Mouse (Mus musculus): ENCODE data around the gene Krt32. TPM values are rescaled to one million over a fixed set of nuclear protein-coding genes. Genes with fewer than 3 reads are reported as not detected.

Gene Krt32
- not detected in 2 replicates for polyA plus RNA-seq (2012; rRNA removed)
- polyA plus RNA-seq (2014; fragmentation: Nextera tagmentation; extraction: Ambion mirVana) = not detected in 2 replicates

DNA sequence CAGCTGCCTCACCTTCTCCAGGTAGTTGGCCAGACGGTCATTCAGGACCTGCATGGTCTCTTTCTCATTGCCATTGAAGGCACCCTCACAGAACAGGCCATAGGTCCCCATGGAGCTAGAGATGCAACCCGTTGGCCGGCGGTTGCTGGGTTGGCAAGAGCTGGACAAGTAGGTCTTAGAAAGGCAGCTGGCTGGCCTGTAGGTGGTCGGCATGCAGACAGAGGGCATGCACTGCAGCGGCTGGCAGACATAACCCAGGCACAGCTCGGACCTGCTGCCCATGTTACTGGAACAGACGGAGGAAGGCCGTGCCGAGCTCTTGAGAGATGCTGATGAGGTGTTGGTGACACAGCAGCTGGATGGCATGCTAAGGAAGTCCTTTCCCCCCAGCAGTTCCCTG lies at the start of gene Krt32:
Gene Krt32, minus strand, starts transcription at position 366 of the 400 bp plus-strand sequence.
- TF ChIP-seq EP300 (IDR thresholded peaks at IDR 0.05; ENCODE audit: low read depth) (no peak), CTCF (IDR thresholded peaks at IDR 0.05; ENCODE audit: low read depth) (no peak)
- H3K4me2 ChIP-seq (ENCODE audit: low read depth) = no peak within 1 kb of the TSS
- H3K9ac ChIP-seq (replicated peaks) = no peak within 1 kb of the TSS
- H3K4me3 ChIP-seq (ENCODE audit: insufficient read depth in 1 of 2, low read depth in 2 of 2, low read length in 2 of 2) = no peak within 1 kb of the TSS
- DNase-seq (ENCODE audit: low read depth in 3 of 3, low spot score in 3 of 3) = no peak
- H3K27me3 ChIP-seq (ENCODE audit: control insufficient read depth, insufficient read depth, low read length) = no peaks in the 10 kb centered on the region
- no peaks in the 10 kb centered on the region for H3K36me3 ChIP-seq (replicated peaks; ENCODE audit: control insufficient read depth, insufficient read depth, low read depth)
- WGBS (ENCODE audit: insufficient replicate concordance) = 73% methylated on average over 10 of the region's 10 CpGs
- ATAC-seq (ENCODE audit: insufficient read depth) = no peak
- no peaks in the 10 kb centered on the region for H3K9me3 ChIP-seq (ENCODE audit: control insufficient read depth, low read length)
- H3K27ac ChIP-seq = no peak within 1 kb of the TSS
- H3K4me1 ChIP-seq (replicated peaks; ENCODE audit: control insufficient read depth in 2 of 2, insufficient read depth in 2 of 2, low read length in 1 of 2) = no peaks in the 10 kb centered on the region

DNA sequence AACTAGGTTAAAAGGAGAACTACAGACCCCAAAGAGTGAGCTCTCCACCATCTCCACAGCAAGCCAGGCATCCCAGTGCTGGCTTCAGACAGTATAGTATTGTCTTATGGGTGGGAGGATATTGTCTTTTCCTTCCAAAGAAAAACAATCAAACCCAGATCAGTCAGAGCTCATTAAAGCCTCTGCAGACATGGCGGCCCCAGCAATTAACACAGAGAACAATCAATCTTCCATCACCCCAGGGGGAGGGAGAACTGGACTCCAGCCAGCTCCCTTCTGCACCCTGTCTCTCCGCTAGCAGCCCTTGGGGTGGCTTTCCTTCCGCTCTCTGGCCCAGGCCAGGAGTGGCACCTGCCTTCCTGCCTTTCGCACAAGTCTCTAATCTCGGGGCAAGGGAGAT lies 49.7 kb upstream of the Krt32 start:
- ATAC-seq (ENCODE audit: insufficient read depth) = no peak
- Histone ChIP-seq H3K4me1 (replicated peaks; ENCODE audit: control insufficient read depth in 2 of 2, insufficient read depth in 2 of 2, low read length in 1 of 2) (no peaks in the 10 kb centered on the region), H3K9me3 (ENCODE audit: control insufficient read depth, low read length) (no peaks in the 10 kb centered on the region), H3K9ac (replicated peaks) (no peak overlapping the region), H3K4me3 (ENCODE audit: insufficient read depth in 1 of 2, low read depth in 2 of 2, low read length in 2 of 2) (no peak overlapping the region), H3K4me2 (ENCODE audit: low read depth) (no peak overlapping the region), H3K27me3 (ENCODE audit: control insufficient read depth, insufficient read depth, low read length) (no peaks in the 10 kb centered on the region), H3K36me3 (replicated peaks; ENCODE audit: control insufficient read depth, insufficient read depth, low read depth) (no peaks in the 10 kb centered on the region), H3K27ac (no peak overlapping the region)
- no peak for DNase-seq (ENCODE audit: low read depth in 3 of 3, low spot score in 3 of 3)
- TF ChIP-seq CTCF (IDR thresholded peaks at IDR 0.05; ENCODE audit: low read depth) (no peak), EP300 (IDR thresholded peaks at IDR 0.05; ENCODE audit: low read depth) (no peak)
- WGBS (ENCODE audit: insufficient replicate concordance) = 48% methylated on average over 5 of the region's 5 CpGs

DNA sequence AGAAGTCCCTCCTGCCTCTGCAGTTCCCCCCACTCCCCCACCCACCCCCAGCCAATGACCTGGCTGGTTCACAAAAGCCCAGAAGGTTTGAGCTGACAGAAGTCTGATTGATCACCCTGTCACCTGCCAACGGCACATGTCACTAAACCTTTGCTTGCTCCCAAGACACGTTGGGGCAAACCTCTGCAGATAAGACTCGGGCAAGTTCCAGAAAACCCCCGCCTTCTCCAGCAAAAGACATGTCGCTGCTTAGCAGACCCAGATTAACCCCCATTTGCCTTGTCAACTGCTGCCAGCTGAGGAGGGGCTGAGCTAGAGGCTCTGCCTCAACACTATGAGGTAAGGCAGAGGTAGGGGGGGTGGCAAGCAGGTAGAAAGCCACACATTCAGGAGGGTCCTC lies 48.5 kb upstream of the Krt32 start:
- 13% methylated on average over 5 of the region's 5 CpGs for WGBS (ENCODE audit: insufficient replicate concordance)
- no peak for DNase-seq (ENCODE audit: low read depth in 3 of 3, low spot score in 3 of 3)
- no peak for TF ChIP-seq CTCF (IDR thresholded peaks at IDR 0.05; ENCODE audit: low read depth)
- no peak for TF ChIP-seq EP300 (IDR thresholded peaks at IDR 0.05; ENCODE audit: low read depth)
- no peak overlapping the region for H3K27ac ChIP-seq
- no peaks in the 10 kb centered on the region for H3K27me3 ChIP-seq (ENCODE audit: control insufficient read depth, insufficient read depth, low read length)
- no peak for ATAC-seq (ENCODE audit: insufficient read depth)
- no peak overlapping the region for H3K4me3 ChIP-seq (ENCODE audit: insufficient read depth in 1 of 2, low read depth in 2 of 2, low read length in 2 of 2)
- H3K4me2 ChIP-seq (ENCODE audit: low read depth) = no peak overlapping the region
- no peak overlapping the region for H3K9ac ChIP-seq (replicated peaks)
- no peaks in the 10 kb centered on the region for H3K4me1 ChIP-seq (replicated peaks; ENCODE audit: control insufficient read depth in 2 of 2, insufficient read depth in 2 of 2, low read length in 1 of 2)
- no peaks in the 10 kb centered on the region for H3K36me3 ChIP-seq (replicated peaks; ENCODE audit: control insufficient read depth, insufficient read depth, low read depth)
- H3K9me3 ChIP-seq (ENCODE audit: control insufficient read depth, low read length) = no peaks in the 10 kb centered on the region

GRCm38 (mm10) chr11:100135731-100136130 lies 47.7 kb upstream of the Krt32 start, which contains the start of gene Krt15:
Krt15 (minus strand) TSS chr11:100135928.
- no peak for TF ChIP-seq CTCF (IDR thresholded peaks at IDR 0.05; ENCODE audit: low read depth)
- TF ChIP-seq EP300 (IDR thresholded peaks at IDR 0.05; ENCODE audit: low read depth) = no peak
- Histone ChIP-seq H3K9ac (replicated peaks) (no peak within 1 kb of the TSS), H3K4me2 (ENCODE audit: low read depth) (no peak within 1 kb of the TSS), H3K27ac (no peak within 1 kb of the TSS), H3K36me3 (replicated peaks; ENCODE audit: control insufficient read depth, insufficient read depth, low read depth) (no peaks in the 10 kb centered on the region), H3K4me3 (ENCODE audit: insufficient read depth in 1 of 2, low read depth in 2 of 2, low read length in 2 of 2) (no peak within 1 kb of the TSS), H3K27me3 (ENCODE audit: control insufficient read depth, insufficient read depth, low read length) (no peaks in the 10 kb centered on the region), H3K4me1 (replicated peaks; ENCODE audit: control insufficient read depth in 2 of 2, insufficient read depth in 2 of 2, low read length in 1 of 2) (no peaks in the 10 kb centered on the region), H3K9me3 (ENCODE audit: control insufficient read depth, low read length) (no peaks in the 10 kb centered on the region)
- no peak for ATAC-seq (ENCODE audit: insufficient read depth)
- DNase-seq (ENCODE audit: low read depth in 3 of 3, low spot score in 3 of 3) = no peak
- WGBS (ENCODE audit: insufficient replicate concordance) = 55% methylated on average over 7 of the region's 7 CpGs

GRCm38 (mm10) chr11:100124901-100125300 lies 36.9 kb upstream of the Krt32 start:
- ATAC-seq (ENCODE audit: insufficient read depth) (no peak), DNase-seq (ENCODE audit: low read depth in 3 of 3, low spot score in 3 of 3) (no peak)
- Histone ChIP-seq H3K27me3 (ENCODE audit: control insufficient read depth, insufficient read depth, low read length) (no peaks in the 10 kb centered on the region), H3K9me3 (ENCODE audit: control insufficient read depth, low read length) (no peaks in the 10 kb centered on the region), H3K4me1 (replicated peaks; ENCODE audit: control insufficient read depth in 2 of 2, insufficient read depth in 2 of 2, low read length in 1 of 2) (no peaks in the 10 kb centered on the region), H3K36me3 (replicated peaks; ENCODE audit: control insufficient read depth, insufficient read depth, low read depth) (no peaks in the 10 kb centered on the region), H3K4me3 (ENCODE audit: insufficient read depth in 1 of 2, low read depth in 2 of 2, low read length in 2 of 2) (no peak overlapping the region), H3K9ac (replicated peaks) (no peak overlapping the region), H3K4me2 (ENCODE audit: low read depth) (no peak overlapping the region), H3K27ac (no peak overlapping the region)
- TF ChIP-seq EP300 (IDR thresholded peaks at IDR 0.05; ENCODE audit: low read depth) = no peak
- WGBS (ENCODE audit: insufficient replicate concordance) = 60% methylated on average over 7 of the region's 7 CpGs
